Mouse (Mus musculus): ENCODE measurements at regions not wholly inside any gene's neighbourhood (a gene's known extent, or its start where the extent isn't known, plus 50 kb on each side); places are given as distances from the start of the nearest gene placed in this dataset.

DNA sequence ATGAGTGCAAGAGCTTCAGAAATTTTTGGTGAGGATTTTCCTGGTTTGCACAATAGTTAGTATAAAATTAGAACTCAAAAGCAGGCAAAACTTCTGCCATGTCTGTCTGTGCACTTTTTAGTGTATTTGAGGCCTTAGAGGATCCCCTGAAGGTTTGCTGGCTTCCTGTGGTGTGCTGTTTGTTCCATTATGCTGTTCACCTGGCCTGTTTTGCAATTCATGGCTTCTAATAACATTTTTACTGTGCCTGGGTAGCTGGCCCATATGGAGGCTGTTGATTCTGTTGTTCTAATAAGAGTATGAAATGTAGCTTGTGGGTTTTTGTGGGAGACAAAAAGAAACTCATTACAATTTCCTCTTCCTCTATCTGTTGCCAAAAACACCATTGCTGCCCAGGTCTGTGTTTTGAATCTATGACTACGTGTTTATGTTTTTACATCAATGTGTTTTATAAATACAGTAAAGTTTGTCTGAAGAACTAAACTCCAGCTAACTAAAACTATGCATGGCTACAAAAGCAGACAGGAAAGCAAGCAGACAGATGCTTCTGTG is 182.6 kb downstream of the Ube2e3 start:
- Histone ChIP-seq H3K36me3 (replicated peaks; ENCODE audit: insufficient read depth, low read length) (no peaks in the 10 kb centered on the region), H3K27ac (ENCODE audit: low read depth) (no peak overlapping the region), H3K27me3 (ENCODE audit: insufficient read depth, low read length) (no peaks in the 10 kb centered on the region), H3K4me2 (ENCODE audit: low read depth, low read length) (no peak overlapping the region), H3K4me3 (ENCODE audit: low read depth, low read length) (no peak overlapping the region), H3K4me1 (ENCODE audit: insufficient read depth) (no peaks in the 10 kb centered on the region), H3K9me3 (ENCODE audit: low read length) (no peaks in the 10 kb centered on the region), H3K9ac (replicated peaks) (no peak overlapping the region)
- DNase-seq (no peak), ATAC-seq (no peak)
- no peak for TF ChIP-seq EP300 (IDR thresholded peaks at IDR 0.05; ENCODE audit: low read depth)
- no peak for TF ChIP-seq CTCF (IDR thresholded peaks at IDR 0.05; ENCODE audit: low read depth)
- WGBS (ENCODE audit: insufficient replicate concordance): 63% methylated on average over 1 of the region's 1 CpGs

GRCm38 (mm10) chr2:79052226-79052625 is 184.3 kb downstream of the Ube2e3 start:
- no peaks in the 10 kb centered on the region for H3K36me3 ChIP-seq (replicated peaks; ENCODE audit: insufficient read depth, low read length)
- no peaks in the 10 kb centered on the region for H3K4me1 ChIP-seq (ENCODE audit: insufficient read depth)
- no peak overlapping the region for H3K4me2 ChIP-seq (ENCODE audit: low read depth, low read length)
- no peak overlapping the region for H3K9ac ChIP-seq (replicated peaks)
- H3K9me3 ChIP-seq (ENCODE audit: low read length): no peaks in the 10 kb centered on the region
- no peak for TF ChIP-seq EP300 (IDR thresholded peaks at IDR 0.05; ENCODE audit: low read depth)
- no peak for TF ChIP-seq CTCF (IDR thresholded peaks at IDR 0.05; ENCODE audit: low read depth)
- DNase-seq: no peak
- H3K27me3 ChIP-seq (ENCODE audit: insufficient read depth, low read length): no peaks in the 10 kb centered on the region
- H3K27ac ChIP-seq (ENCODE audit: low read depth): no peak overlapping the region
- WGBS (ENCODE audit: insufficient replicate concordance): 77% methylated on average over 1 of the region's 1 CpGs
- H3K4me3 ChIP-seq (ENCODE audit: low read depth, low read length): no peak overlapping the region
- ATAC-seq: no peak

DNA sequence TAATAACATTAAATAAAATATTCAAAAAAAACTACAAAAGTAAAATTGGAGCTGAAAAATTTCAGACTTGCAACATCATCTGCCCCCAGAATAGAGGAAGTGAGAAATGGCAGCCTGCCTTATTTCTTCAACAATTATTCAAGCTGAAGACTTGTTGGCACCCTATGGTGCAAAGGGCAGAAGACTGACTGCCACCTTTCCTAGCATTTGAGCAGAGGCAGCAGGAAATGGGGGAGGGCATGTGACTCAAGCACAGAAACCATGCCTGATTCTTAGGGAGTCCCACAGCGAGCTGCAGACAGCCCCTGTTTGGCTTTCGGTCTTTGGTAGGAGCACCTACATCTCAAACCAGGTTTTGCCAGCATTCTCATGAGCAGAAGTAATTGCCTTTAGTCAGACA is 188.2 kb downstream of the Ube2e3 start:
- no peak overlapping the region for H3K9ac ChIP-seq (replicated peaks)
- no peak overlapping the region for H3K4me2 ChIP-seq (ENCODE audit: low read depth, low read length)
- no peaks in the 10 kb centered on the region for H3K9me3 ChIP-seq (ENCODE audit: low read length)
- DNase-seq: peak; percentile 17
- no peak overlapping the region for H3K27ac ChIP-seq (ENCODE audit: low read depth)
- H3K4me1 ChIP-seq (ENCODE audit: insufficient read depth): peaks cover 3% of the 10 kb centered on the region; the same call in 1 of the 2 replicates
- H3K4me3 ChIP-seq (ENCODE audit: low read depth, low read length): no peak overlapping the region
- no peaks in the 10 kb centered on the region for H3K27me3 ChIP-seq (ENCODE audit: insufficient read depth, low read length)
- 61% methylated on average over 2 of the region's 2 CpGs for WGBS (ENCODE audit: insufficient replicate concordance)
- no peak for TF ChIP-seq CTCF (IDR thresholded peaks at IDR 0.05; ENCODE audit: low read depth)
- TF ChIP-seq EP300 (IDR thresholded peaks at IDR 0.05; ENCODE audit: low read depth): no peak
- no peaks in the 10 kb centered on the region for H3K36me3 ChIP-seq (replicated peaks; ENCODE audit: insufficient read depth, low read length)
- ATAC-seq: no peak

DNA sequence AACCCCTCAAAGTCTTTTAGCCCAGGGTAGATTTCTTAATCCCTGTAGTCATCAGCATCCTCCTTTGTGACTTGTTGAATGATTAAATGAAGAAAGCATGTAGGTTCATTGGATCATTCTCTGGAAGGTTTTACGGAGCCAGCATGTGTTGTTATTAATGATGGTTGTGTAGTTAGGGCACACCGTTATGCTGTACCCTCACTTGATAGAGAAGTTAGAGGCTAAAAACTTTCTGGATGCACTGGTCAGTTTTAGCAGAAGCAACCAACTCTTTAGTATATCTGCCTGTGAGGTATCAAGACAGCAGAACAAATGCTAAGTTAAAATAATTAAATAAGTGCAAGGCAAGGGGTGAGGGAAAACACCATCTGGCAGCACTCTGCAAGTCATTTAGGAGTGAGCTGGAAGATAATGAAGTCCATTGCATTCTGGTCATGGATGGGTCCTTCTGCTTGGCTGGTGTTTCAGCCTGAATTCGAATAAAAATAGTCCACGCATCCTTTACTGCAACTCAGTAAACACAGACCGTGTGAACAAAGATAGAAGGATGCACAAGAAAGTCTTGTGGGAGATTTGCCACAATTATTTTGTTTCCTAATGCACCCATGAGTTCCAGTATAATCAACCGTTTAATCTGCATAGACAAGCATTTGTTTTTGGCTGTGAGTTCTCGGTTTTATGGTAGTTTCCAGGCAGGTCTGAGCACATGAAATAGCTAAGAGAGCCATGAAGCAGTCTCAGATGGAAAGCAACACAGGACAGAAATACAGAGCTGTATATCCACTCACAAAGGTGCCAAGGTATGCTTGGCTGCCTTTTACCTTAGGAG is 191.4 kb downstream of the Ube2e3 start:
- no peak for ATAC-seq
- no peak for TF ChIP-seq CTCF (IDR thresholded peaks at IDR 0.05; ENCODE audit: low read depth)
- TF ChIP-seq EP300 (IDR thresholded peaks at IDR 0.05; ENCODE audit: low read depth): no peak
- H3K36me3 ChIP-seq (replicated peaks; ENCODE audit: insufficient read depth, low read length): no peaks in the 10 kb centered on the region
- no peak overlapping the region for H3K9ac ChIP-seq (replicated peaks)
- no peak for DNase-seq
- peaks cover 3% of the 10 kb centered on the region; the same call in 1 of the 2 replicates for H3K4me1 ChIP-seq (ENCODE audit: insufficient read depth)
- H3K4me3 ChIP-seq (ENCODE audit: low read depth, low read length): no peak overlapping the region
- no peak overlapping the region for H3K4me2 ChIP-seq (ENCODE audit: low read depth, low read length)
- no peaks in the 10 kb centered on the region for H3K9me3 ChIP-seq (ENCODE audit: low read length)
- 78% methylated on average over 7 of the region's 7 CpGs for WGBS (ENCODE audit: insufficient replicate concordance)
- no peaks in the 10 kb centered on the region for H3K27me3 ChIP-seq (ENCODE audit: insufficient read depth, low read length)
- no peak overlapping the region for H3K27ac ChIP-seq (ENCODE audit: low read depth)

GRCm38 (mm10) chr2:79059944-79060238 is 192.0 kb downstream of the Ube2e3 start:
- Histone ChIP-seq H3K4me2 (ENCODE audit: low read depth, low read length) (no peak overlapping the region), H3K9me3 (ENCODE audit: low read length) (no peaks in the 10 kb centered on the region), H3K9ac (replicated peaks) (no peak overlapping the region), H3K27ac (ENCODE audit: low read depth) (no peak overlapping the region), H3K36me3 (replicated peaks; ENCODE audit: insufficient read depth, low read length) (no peaks in the 10 kb centered on the region), H3K4me3 (ENCODE audit: low read depth, low read length) (no peak overlapping the region), H3K27me3 (ENCODE audit: insufficient read depth, low read length) (no peaks in the 10 kb centered on the region), H3K4me1 (ENCODE audit: insufficient read depth) (peaks cover 3% of the 10 kb centered on the region; the same call in 1 of the 2 replicates)
- DNase-seq: no peak
- no peak for ATAC-seq
- WGBS (ENCODE audit: insufficient replicate concordance): 68% methylated on average over 4 of the region's 4 CpGs
- TF ChIP-seq EP300 (IDR thresholded peaks at IDR 0.05; ENCODE audit: low read depth) (no peak), CTCF (IDR thresholded peaks at IDR 0.05; ENCODE audit: low read depth) (no peak)

DNA sequence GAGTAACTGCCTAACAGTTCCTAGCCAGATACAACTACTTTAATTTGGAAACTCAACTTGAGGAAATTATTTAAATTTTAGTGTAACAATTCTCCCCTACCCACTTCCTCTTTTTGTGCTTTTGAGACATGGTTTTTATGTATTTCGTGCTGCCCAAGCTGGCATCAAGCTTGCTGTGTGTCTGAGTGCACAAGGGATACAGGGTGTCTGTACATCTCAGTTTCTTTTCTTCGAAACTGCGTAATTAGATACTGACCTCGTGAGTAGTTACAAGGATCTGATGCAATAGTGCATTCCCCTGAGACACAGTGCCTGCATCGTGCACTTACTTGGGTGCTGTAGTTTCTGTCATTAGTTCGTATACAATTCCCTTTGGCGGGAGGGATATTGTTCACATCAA is 192.4 kb downstream of the Ube2e3 start:
- WGBS (ENCODE audit: insufficient replicate concordance): 60% methylated on average over 7 of the region's 7 CpGs
- peak; percentile 49 for ATAC-seq
- no peak overlapping the region for H3K9ac ChIP-seq (replicated peaks)
- H3K4me2 ChIP-seq (ENCODE audit: low read depth, low read length): no peak overlapping the region
- no peaks in the 10 kb centered on the region for H3K27me3 ChIP-seq (ENCODE audit: insufficient read depth, low read length)
- H3K9me3 ChIP-seq (ENCODE audit: low read length): no peaks in the 10 kb centered on the region
- TF ChIP-seq CTCF (IDR thresholded peaks at IDR 0.05; ENCODE audit: low read depth) (no peak), EP300 (IDR thresholded peaks at IDR 0.05; ENCODE audit: low read depth) (no peak)
- H3K27ac ChIP-seq (ENCODE audit: low read depth): no peak overlapping the region
- no peak for DNase-seq
- H3K4me3 ChIP-seq (ENCODE audit: low read depth, low read length): no peak overlapping the region
- peaks cover 3% of the 10 kb centered on the region; the same call in 1 of the 2 replicates for H3K4me1 ChIP-seq (ENCODE audit: insufficient read depth)
- H3K36me3 ChIP-seq (replicated peaks; ENCODE audit: insufficient read depth, low read length): no peaks in the 10 kb centered on the region

Data from liver, postnatal 0 days (tissue).